Mouse (Mus musculus) liver, embryonic 11.5 days (tissue): Measurements from ENCODE around the gene Gm6583. TPM values are rescaled to one million over a fixed set of nuclear protein-coding genes. Genes with fewer than 3 reads are reported as not detected.
A peak's percentile ranks its signal among the peaks of the same experiment; 100 is the strongest.

Experiments
- ATAC-seq: fragments of 200-750 bp; cut with Nextera tagmentation; replicated peaks from 2 replicates; pipeline ENCODE4 v1.8.0; 2017; ENCODE audit warnings: moderate number of reproducible peaks, mild to moderate bottlenecking, moderate TSS enrichment, moderate library complexity; ENCODE audit not compliant: low FRiP score
- DNase-seq: peaks from one replicate; pipeline ENCODE4 v3.0.0-alpha.2; 2017; ENCODE audit warnings: low spot score
- H3K27ac ChIP-seq: fragments of 300-500 bp; sonication (generic); 2 replicates; pipeline ENCODE4 v1.5.1; 2014; ENCODE audit warnings: mild to moderate bottlenecking, low read depth, low read length, control low read depth
- H3K27me3 ChIP-seq: fragments of 300-500 bp; sonication (generic); replicated peaks from 2 replicates; pipeline ENCODE4 v1.6.1; 2014; ENCODE audit warnings: low read length, mixed read lengths; ENCODE audit not compliant: control insufficient read depth, insufficient read depth
- H3K36me3 ChIP-seq: fragments of 300-500 bp; sonication (generic); 2 replicates; pipeline ENCODE4 v1.6.1; 2014; ENCODE audit warnings: mild to moderate bottlenecking, low read length, moderate library complexity, mixed read lengths; ENCODE audit not compliant: control insufficient read depth, insufficient read depth
- H3K4me1 ChIP-seq: fragments of 300-500 bp; sonication (generic); replicated peaks from 2 replicates; pipeline ENCODE4 v1.6.1; 2014; ENCODE audit warnings: low read length, mixed read lengths; ENCODE audit not compliant: control insufficient read depth, insufficient read depth
- H3K4me2 ChIP-seq: fragments of 300-500 bp; sonication (generic); 2 replicates; pipeline ENCODE4 v1.6.1; 2014; ENCODE audit warnings: mild to moderate bottlenecking, control low read depth, moderate library complexity
- H3K4me3 ChIP-seq: fragments of 300-500 bp; sonication (generic); 2 replicates; pipeline ENCODE4 v1.5.1; 2014; ENCODE audit warnings: low read depth, low read length, control low read depth
- H3K9ac ChIP-seq: fragments of 300-500 bp; sonication (generic); 2 replicates; pipeline ENCODE4 v1.6.1; 2014; ENCODE audit warnings: low read depth, low read length, control low read depth
- H3K9me3 ChIP-seq: fragments of 300-500 bp; sonication (generic); 2 replicates; pipeline ENCODE4 v1.6.1; 2016; ENCODE audit warnings: low read length, inconsistent platforms, mixed read lengths; ENCODE audit not compliant: control insufficient read depth
- WGBS: fragments of 180-500 bp; shearing (Covaris S2); extraction: QIAGEN DNeasy Blood & Tissue Kit; methylation state at CpG from one replicate; pipeline ENCODE4 v1.1.7; 2014; 5-methylcytosine and 5-hydroxymethylcytosine counted together
- polyA plus RNA-seq: library from polyadenylated mRNA; unstranded; fragments of >200 nt; fragmentation: Nextera tagmentation; extraction: Ambion mirVana; gene quantifications from 2 replicates; pipeline ENCODE4 v1.2.1, GENCODE M21; 2014

Gene Gm6583
- polyA plus RNA-seq, 1 experiment from 2014 or later, result 0.29 TPM

- no peaks in the 10 kb centered on the region for H3K4me1 ChIP-seq
- no peak for DNase-seq
- H3K27ac ChIP-seq, result no peak overlapping the region
- H3K27me3 ChIP-seq, result peaks cover 51% of the 10 kb centered on the region
- 35% methylated on average over 16 of the region's 16 CpGs for WGBS
- ATAC-seq, result no peak
- no peak overlapping the region for H3K4me2 ChIP-seq
- no peak overlapping the region for H3K4me3 ChIP-seq
- H3K36me3 ChIP-seq, result no peaks in the 10 kb centered on the region
- H3K9me3 ChIP-seq, result no peaks in the 10 kb centered on the region
- no peak overlapping the region for H3K9ac ChIP-seq
Measured at GRCm38 (mm10) chr5:112391002-112391401, 35.2 kb upstream of the Gm6583 start.

- H3K9me3 ChIP-seq, result no peaks in the 10 kb centered on the region
- H3K4me1 ChIP-seq, result peaks cover 11% of the 10 kb centered on the region
- no peak overlapping the region for H3K27ac ChIP-seq
- H3K4me3 ChIP-seq, result no peak overlapping the region
- no peak overlapping the region for H3K4me2 ChIP-seq
- 79% methylated on average over 9 of the region's 9 CpGs for WGBS
- no peaks in the 10 kb centered on the region for H3K36me3 ChIP-seq
- H3K27me3 ChIP-seq, result peaks cover 36% of the 10 kb centered on the region
- DNase-seq, result no peak
- H3K9ac ChIP-seq, result no peak overlapping the region
- ATAC-seq, result no peak
Measured at GRCm38 (mm10) chr5:112389352-112389751, 33.5 kb upstream of the Gm6583 start.

- no peak overlapping the region for H3K4me3 ChIP-seq
- H3K9ac ChIP-seq, result no peak overlapping the region
- H3K4me2 ChIP-seq, result no peak overlapping the region
- ATAC-seq, result peak; percentile 87
- H3K36me3 ChIP-seq, result no peaks in the 10 kb centered on the region; the same call in 1 of the 2 replicates
- peaks cover 11% of the 10 kb centered on the region for H3K4me1 ChIP-seq
- peaks cover 2% of the 10 kb centered on the region for H3K27me3 ChIP-seq
- no peak overlapping the region for H3K27ac ChIP-seq
- WGBS, result 52% methylated on average over 2 of the region's 2 CpGs
- no peak for DNase-seq
- H3K9me3 ChIP-seq, result no peaks in the 10 kb centered on the region
Measured at GRCm38 (mm10) chr5:112385973-112386372, 30.1 kb upstream of the Gm6583 start.

- H3K36me3 ChIP-seq, result no peaks in the 10 kb centered on the region; the same call in 1 of the 2 replicates
- no peak overlapping the region for H3K4me3 ChIP-seq
- no peaks in the 10 kb centered on the region for H3K27me3 ChIP-seq
- H3K4me1 ChIP-seq, result peaks cover 11% of the 10 kb centered on the region
- no peak overlapping the region for H3K9ac ChIP-seq
- ATAC-seq, result no peak
- H3K4me2 ChIP-seq, result no peak overlapping the region
- WGBS, result 47% methylated on average over 13 of the region's 13 CpGs
- no peak for DNase-seq
- peak overlapping the region; percentile 5; the same call in 1 of the 2 replicates for H3K27ac ChIP-seq
- H3K9me3 ChIP-seq, result no peaks in the 10 kb centered on the region
Measured at GRCm38 (mm10) chr5:112384805-112385472, 29.1 kb upstream of the Gm6583 start.

GRCm38 (mm10) chr5:112382641-112383330, 27.0 kb upstream of the Gm6583 start:
- H3K4me2 ChIP-seq, result no peak overlapping the region
- no peak for ATAC-seq
- no peak overlapping the region for H3K4me3 ChIP-seq
- no peaks in the 10 kb centered on the region for H3K27me3 ChIP-seq
- 63% methylated on average over 17 of the region's 17 CpGs for WGBS
- peaks cover 11% of the 10 kb centered on the region for H3K4me1 ChIP-seq
- no peak overlapping the region for H3K9ac ChIP-seq
- no peaks in the 10 kb centered on the region for H3K9me3 ChIP-seq
- H3K27ac ChIP-seq, result no peak overlapping the region
- no peak for DNase-seq
- H3K36me3 ChIP-seq, result peaks cover 6% of the 10 kb centered on the region; the same call in 1 of the 2 replicates

GRCm38 (mm10) chr5:112382042-112382441, 26.2 kb upstream of the Gm6583 start:
- WGBS, result 79% methylated on average over 9 of the region's 9 CpGs
- ATAC-seq (no peak), DNase-seq (no peak)
- H3K27ac ChIP-seq, result no peak overlapping the region
- H3K4me3 ChIP-seq, result no peak overlapping the region
- H3K9ac ChIP-seq, result no peak overlapping the region
- no peaks in the 10 kb centered on the region for H3K9me3 ChIP-seq
- H3K4me2 ChIP-seq, result no peak overlapping the region
- H3K4me1 ChIP-seq, result peaks cover 11% of the 10 kb centered on the region
- H3K27me3 ChIP-seq, result no peaks in the 10 kb centered on the region
- peaks cover 6% of the 10 kb centered on the region; the same call in 1 of the 2 replicates for H3K36me3 ChIP-seq

GRCm38 (mm10) chr5:112381154-112381553, 25.3 kb upstream of the Gm6583 start:
- WGBS, result 76% methylated on average over 11 of the region's 11 CpGs
- Histone ChIP-seq H3K9me3 (no peaks in the 10 kb centered on the region), H3K27ac (no peak overlapping the region), H3K27me3 (no peaks in the 10 kb centered on the region), H3K9ac (no peak overlapping the region), H3K4me2 (no peak overlapping the region), H3K4me3 (no peak overlapping the region), H3K4me1 (peaks cover 12% of the 10 kb centered on the region), H3K36me3 (peaks cover 6% of the 10 kb centered on the region; the same call in 1 of the 2 replicates)
- DNase-seq, result no peak
- ATAC-seq, result no peak

GRCm38 (mm10) chr5:112378716-112379115, 22.9 kb upstream of the Gm6583 start:
- WGBS, result 75% methylated on average over 6 of the region's 6 CpGs
- ATAC-seq, result no peak
- no peaks in the 10 kb centered on the region for H3K9me3 ChIP-seq

More at GRCm38 (mm10) chr5:112378716-112379115, 22.9 kb upstream of the Gm6583 start:
- Histone ChIP-seq H3K4me1 (peaks cover 5% of the 10 kb centered on the region), H3K9ac (no peak overlapping the region), H3K4me3 (no peak overlapping the region), H3K27me3 (no peaks in the 10 kb centered on the region), H3K36me3 (peaks cover 11% of the 10 kb centered on the region; the same call in 1 of the 2 replicates), H3K27ac (no peak overlapping the region), H3K4me2 (no peak overlapping the region)
- no peak for DNase-seq
